Mouse (Mus musculus) stomach, postnatal 0 days (tissue): ENCODE data around the gene AC134908.4.

Experiments used
- CTCF ChIP-seq: IDR thresholded peaks from 2 replicates; pipeline ENCODE4 v1.5.1; 2016; ENCODE audit warnings: antibody characterized with exemption, low read depth, mild to moderate bottlenecking, moderate library complexity
- EP300 ChIP-seq: optimal IDR thresholded peaks from 2 replicates; pipeline ENCODE3; 2016; ENCODE audit warnings: antibody characterized with exemption

DNA sequence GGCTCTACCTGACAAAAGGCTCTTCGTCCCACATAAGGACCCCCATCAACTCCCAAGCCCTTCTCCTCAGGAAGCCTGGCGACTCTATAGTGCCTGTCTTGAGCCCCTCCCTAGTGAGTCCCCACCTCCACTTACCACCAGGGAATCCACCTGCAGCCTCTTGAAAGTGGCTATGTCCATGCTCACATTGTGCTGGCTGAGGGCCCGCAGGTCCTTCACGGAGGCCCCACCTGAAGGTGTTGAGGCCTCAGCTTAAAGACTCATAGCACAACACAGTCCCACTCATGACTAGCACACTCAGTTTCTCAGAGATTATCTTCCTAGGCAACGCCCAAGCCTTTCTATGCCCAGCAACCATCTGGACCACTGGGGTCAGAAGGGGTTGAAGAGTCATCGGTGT is 46.1 kb downstream of the AC134908.4 start:
- no peak for TF ChIP-seq CTCF
- TF ChIP-seq EP300, result no peak
